Mouse (Mus musculus): ENCODE measurements at regions not wholly inside any gene's neighbourhood (a gene's known extent, or its start where the extent isn't known, plus 50 kb on each side); places are given as distances from the start of the nearest gene placed in this dataset.

DNA sequence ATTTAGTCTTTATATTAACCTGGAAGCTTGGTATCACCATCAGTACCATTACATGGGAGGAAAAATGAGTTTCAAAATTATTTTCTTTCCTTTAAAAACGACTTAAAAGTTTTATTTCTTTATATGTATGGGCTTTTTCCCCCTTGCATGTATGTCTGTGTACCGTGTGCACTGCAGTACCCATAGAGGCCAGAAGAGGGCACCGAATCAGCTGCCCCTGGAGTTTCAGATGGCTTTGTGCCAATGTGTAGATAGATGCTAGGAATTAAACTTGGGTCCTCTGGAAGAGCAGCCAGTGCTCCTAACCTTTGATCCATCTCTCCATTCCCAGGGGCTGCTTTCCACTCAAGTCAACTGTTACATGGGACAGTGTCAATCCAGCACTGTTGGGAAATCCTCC lies 79.9 kb upstream of the Zfp64 start:
- no peak overlapping the region for H3K4me3 ChIP-seq (ENCODE audit: control insufficient read depth, insufficient read depth, low read length)

DNA sequence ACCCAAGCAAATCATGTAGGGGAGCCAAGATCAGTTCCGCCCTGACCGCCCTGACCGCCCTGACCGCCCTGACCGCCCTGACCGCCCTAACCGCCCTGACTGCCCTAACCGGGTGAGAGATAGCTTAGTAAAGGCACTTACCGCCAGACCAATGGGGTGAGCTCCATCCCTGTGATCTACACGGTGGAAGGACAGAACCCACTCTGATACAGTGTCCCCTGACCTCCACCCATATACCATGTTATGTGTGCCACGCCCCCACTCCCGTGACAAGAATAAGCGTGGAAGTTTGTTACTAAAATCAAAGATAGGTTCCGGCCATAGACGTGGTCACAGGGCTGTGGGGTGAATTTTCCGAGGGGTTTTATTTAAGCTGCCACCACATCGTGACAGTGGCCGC lies 78.6 kb upstream of the Zfp64 start:
- WGBS = 82% methylated on average over 18 of the region's 18 CpGs
- DNase-seq = no peak

More for the DNA sequence above, 79.9 kb upstream of the Zfp64 start:
- Histone ChIP-seq H3K4me1 (replicated peaks; ENCODE audit: control insufficient read depth, insufficient read depth, low read length) (no peaks in the 10 kb centered on the region), H3K27ac (ENCODE audit: control insufficient read depth, insufficient read depth, low read length) (no peak overlapping the region), H3K36me3 (ENCODE audit: control insufficient read depth, insufficient read depth, low read length) (no peaks in the 10 kb centered on the region), H3K27me3 (ENCODE audit: control insufficient read depth, insufficient read depth, low read length) (no peaks in the 10 kb centered on the region)
- 21% methylated on average over 3 of the region's 3 CpGs for WGBS
- DNase-seq = peak; percentile 28
- TF ChIP-seq POLR2A (IDR thresholded peaks at IDR 0.05; ENCODE audit: control insufficient read depth, extremely low read depth, insufficient read depth, low read length, poor library complexity) (no peak), CTCF (IDR thresholded peaks at IDR 0.05; ENCODE audit: borderline replicate concordance, control insufficient read depth, extremely low read depth, insufficient read depth, low read length, poor library complexity) (no peak)

DNA sequence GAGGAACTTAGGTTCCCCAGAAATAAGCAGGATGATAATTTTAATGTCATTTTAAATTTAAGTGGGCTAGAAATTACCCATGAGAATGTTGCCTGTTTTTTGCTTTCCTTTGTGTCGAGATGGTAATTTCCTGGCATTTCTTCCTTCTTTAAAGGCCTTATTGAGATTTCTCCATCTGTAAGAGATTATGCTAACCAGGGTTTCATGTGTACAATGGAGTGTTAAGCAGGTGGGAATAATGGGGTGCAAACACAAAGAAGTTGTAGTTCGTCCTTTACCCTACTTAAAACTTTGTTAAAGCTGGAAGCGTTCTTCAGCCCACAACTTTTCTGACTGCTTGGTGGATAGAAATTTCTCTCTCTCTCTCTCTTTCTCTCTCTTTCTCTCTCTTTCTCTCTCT lies 77.8 kb upstream of the Zfp64 start:
- Histone ChIP-seq H3K27ac (ENCODE audit: control insufficient read depth, insufficient read depth, low read length) (no peak overlapping the region), H3K36me3 (ENCODE audit: control insufficient read depth, insufficient read depth, low read length) (no peaks in the 10 kb centered on the region), H3K4me1 (replicated peaks; ENCODE audit: control insufficient read depth, insufficient read depth, low read length) (no peaks in the 10 kb centered on the region), H3K27me3 (ENCODE audit: control insufficient read depth, insufficient read depth, low read length) (no peaks in the 10 kb centered on the region), H3K4me3 (ENCODE audit: control insufficient read depth, insufficient read depth, low read length) (no peak overlapping the region)
- DNase-seq = no peak
- WGBS = 86% methylated on average over 3 of the region's 3 CpGs
- TF ChIP-seq CTCF (IDR thresholded peaks at IDR 0.05; ENCODE audit: borderline replicate concordance, control insufficient read depth, extremely low read depth, insufficient read depth, low read length, poor library complexity) (no peak), POLR2A (IDR thresholded peaks at IDR 0.05; ENCODE audit: control insufficient read depth, extremely low read depth, insufficient read depth, low read length, poor library complexity) (no peak)

More for the DNA sequence above, 78.6 kb upstream of the Zfp64 start:
- Histone ChIP-seq H3K4me1 (replicated peaks; ENCODE audit: control insufficient read depth, insufficient read depth, low read length) (no peaks in the 10 kb centered on the region), H3K27me3 (ENCODE audit: control insufficient read depth, insufficient read depth, low read length) (no peaks in the 10 kb centered on the region), H3K27ac (ENCODE audit: control insufficient read depth, insufficient read depth, low read length) (no peak overlapping the region), H3K4me3 (ENCODE audit: control insufficient read depth, insufficient read depth, low read length) (no peak overlapping the region), H3K36me3 (ENCODE audit: control insufficient read depth, insufficient read depth, low read length) (no peaks in the 10 kb centered on the region)
- TF ChIP-seq CTCF (IDR thresholded peaks at IDR 0.05; ENCODE audit: borderline replicate concordance, control insufficient read depth, extremely low read depth, insufficient read depth, low read length, poor library complexity) (no peak), POLR2A (IDR thresholded peaks at IDR 0.05; ENCODE audit: control insufficient read depth, extremely low read depth, insufficient read depth, low read length, poor library complexity) (no peak)

DNA sequence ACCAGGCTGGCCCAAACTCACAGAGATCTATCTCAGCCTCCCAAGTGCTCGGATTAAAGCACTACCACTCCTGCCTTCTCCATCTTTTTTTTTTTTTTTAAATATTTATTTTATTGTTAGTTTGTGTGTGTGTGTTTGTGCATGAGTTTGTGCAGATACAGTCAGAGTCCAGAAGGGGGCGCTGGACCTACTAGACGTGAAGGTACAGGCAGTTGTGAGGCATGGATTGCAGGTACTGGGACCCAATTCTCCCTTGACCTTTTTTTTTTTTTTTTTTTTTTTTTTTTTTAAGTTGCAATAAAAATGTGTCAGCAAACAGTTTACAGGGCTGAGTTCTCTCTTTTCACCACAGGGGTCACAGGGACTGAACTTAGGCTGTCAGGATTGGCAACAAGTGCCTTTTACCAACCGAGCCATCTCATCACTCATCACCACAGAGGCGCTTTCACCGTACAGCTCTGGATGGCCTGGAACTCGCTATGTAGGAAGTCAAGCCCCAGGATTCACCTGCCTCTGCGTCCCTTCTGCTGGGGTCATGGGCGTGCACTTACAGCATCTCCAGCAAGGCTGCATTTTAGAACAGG lies 73.2 kb upstream of the Zfp64 start:
- Histone ChIP-seq H3K36me3 (ENCODE audit: control insufficient read depth, insufficient read depth, low read length) (no peaks in the 10 kb centered on the region), H3K4me3 (ENCODE audit: control insufficient read depth, insufficient read depth, low read length) (no peak overlapping the region), H3K4me1 (replicated peaks; ENCODE audit: control insufficient read depth, insufficient read depth, low read length) (no peaks in the 10 kb centered on the region), H3K27ac (ENCODE audit: control insufficient read depth, insufficient read depth, low read length) (no peak overlapping the region), H3K27me3 (ENCODE audit: control insufficient read depth, insufficient read depth, low read length) (no peaks in the 10 kb centered on the region)
- no peak for DNase-seq
- 82% methylated on average over 9 of the region's 9 CpGs for WGBS
- no peak for TF ChIP-seq POLR2A (IDR thresholded peaks at IDR 0.05; ENCODE audit: control insufficient read depth, extremely low read depth, insufficient read depth, low read length, poor library complexity)
- no peak for TF ChIP-seq CTCF (IDR thresholded peaks at IDR 0.05; ENCODE audit: borderline replicate concordance, control insufficient read depth, extremely low read depth, insufficient read depth, low read length, poor library complexity)

DNA sequence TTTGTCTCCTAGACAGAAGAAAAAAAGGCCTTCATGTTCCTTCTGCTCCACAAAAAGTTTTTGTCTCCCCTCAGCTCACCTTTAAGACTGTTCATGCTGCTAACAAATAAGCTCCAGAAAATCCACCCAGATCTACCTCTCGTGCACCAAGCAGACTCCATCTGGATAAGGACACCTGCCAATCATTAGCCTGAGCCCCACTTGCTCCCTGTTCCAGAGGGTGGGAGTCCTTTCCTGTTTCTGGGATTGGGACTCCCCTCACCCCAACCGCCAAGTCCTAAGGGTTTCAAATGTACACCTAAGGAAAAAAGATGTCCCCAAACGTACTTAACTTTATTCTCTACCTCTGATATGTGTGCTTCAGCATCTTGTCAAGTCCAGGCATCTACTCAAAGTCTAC lies 63.6 kb upstream of the Zfp64 start:
- TF ChIP-seq CTCF (IDR thresholded peaks at IDR 0.05; ENCODE audit: borderline replicate concordance, control insufficient read depth, extremely low read depth, insufficient read depth, low read length, poor library complexity) (no peak), POLR2A (IDR thresholded peaks at IDR 0.05; ENCODE audit: control insufficient read depth, extremely low read depth, insufficient read depth, low read length, poor library complexity) (no peak)
- no peaks in the 10 kb centered on the region for H3K36me3 ChIP-seq (ENCODE audit: control insufficient read depth, insufficient read depth, low read length)
- WGBS = 87% methylated on average over 3 of the region's 3 CpGs

DNA sequence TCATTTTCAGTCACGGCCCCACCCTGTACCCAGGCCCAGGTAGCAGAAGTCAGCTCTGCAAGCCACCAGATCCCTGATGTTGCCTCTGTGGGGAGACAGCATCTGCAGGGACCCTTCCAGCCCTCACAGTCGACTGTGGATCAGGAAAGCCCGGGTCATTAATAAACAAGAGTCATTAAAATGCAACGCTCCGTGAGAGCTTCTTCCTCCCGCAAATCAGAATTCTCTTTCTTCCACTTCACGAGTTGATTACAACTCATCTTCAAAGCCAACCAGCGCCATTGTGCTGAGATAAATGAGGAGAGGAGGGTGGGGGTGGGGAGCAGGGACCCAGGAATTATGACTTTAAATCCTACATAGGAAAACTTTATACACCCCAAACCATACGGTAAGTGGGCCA lies 54.9 kb upstream of the Zfp64 start:
- WGBS = 89% methylated on average over 9 of the region's 9 CpGs
- Histone ChIP-seq H3K36me3 (ENCODE audit: control insufficient read depth, insufficient read depth, low read length) (no peaks in the 10 kb centered on the region), H3K27ac (ENCODE audit: control insufficient read depth, insufficient read depth, low read length) (no peak overlapping the region), H3K4me3 (ENCODE audit: control insufficient read depth, insufficient read depth, low read length) (no peak overlapping the region), H3K4me1 (replicated peaks; ENCODE audit: control insufficient read depth, insufficient read depth, low read length) (no peaks in the 10 kb centered on the region), H3K27me3 (ENCODE audit: control insufficient read depth, insufficient read depth, low read length) (no peaks in the 10 kb centered on the region; the same call in 1 of the 2 replicates)
- TF ChIP-seq CTCF (IDR thresholded peaks at IDR 0.05; ENCODE audit: borderline replicate concordance, control insufficient read depth, extremely low read depth, insufficient read depth, low read length, poor library complexity) (no peak), POLR2A (IDR thresholded peaks at IDR 0.05; ENCODE audit: control insufficient read depth, extremely low read depth, insufficient read depth, low read length, poor library complexity) (no peak)
- DNase-seq = no peak

More for the DNA sequence above, 63.6 kb upstream of the Zfp64 start:
- Histone ChIP-seq H3K27ac (ENCODE audit: control insufficient read depth, insufficient read depth, low read length) (no peak overlapping the region), H3K4me1 (replicated peaks; ENCODE audit: control insufficient read depth, insufficient read depth, low read length) (no peaks in the 10 kb centered on the region), H3K27me3 (ENCODE audit: control insufficient read depth, insufficient read depth, low read length) (no peaks in the 10 kb centered on the region), H3K4me3 (ENCODE audit: control insufficient read depth, insufficient read depth, low read length) (no peak overlapping the region)
- DNase-seq = no peak

DNA sequence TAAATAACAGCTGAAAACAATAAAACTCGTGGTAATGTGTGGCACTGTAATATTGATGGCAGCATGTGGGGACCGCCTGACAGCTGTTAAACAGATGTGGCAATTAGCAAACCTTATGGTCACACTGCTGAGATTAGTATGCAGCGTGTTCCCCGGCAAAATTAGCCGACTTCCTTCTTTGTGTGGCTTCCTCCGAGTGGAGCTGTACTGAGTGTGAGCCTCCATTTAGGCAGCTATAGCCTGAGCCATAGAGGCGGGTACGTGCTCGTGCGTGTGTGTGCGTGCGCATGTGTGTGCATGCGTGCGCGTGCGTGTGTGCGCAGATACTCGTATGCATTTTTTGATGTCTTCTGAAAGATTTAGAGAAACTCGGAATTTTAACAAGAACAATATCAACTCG lies 53.4 kb upstream of the Zfp64 start:
- TF ChIP-seq POLR2A (IDR thresholded peaks at IDR 0.05; ENCODE audit: control insufficient read depth, extremely low read depth, insufficient read depth, low read length, poor library complexity) = no peak
- TF ChIP-seq CTCF (IDR thresholded peaks at IDR 0.05; ENCODE audit: borderline replicate concordance, control insufficient read depth, extremely low read depth, insufficient read depth, low read length, poor library complexity) = no peak
- WGBS = 42% methylated on average over 20 of the region's 20 CpGs
- H3K27me3 ChIP-seq (ENCODE audit: control insufficient read depth, insufficient read depth, low read length) = no peaks in the 10 kb centered on the region; the same call in 1 of the 2 replicates
- H3K4me3 ChIP-seq (ENCODE audit: control insufficient read depth, insufficient read depth, low read length) = no peak overlapping the region
- no peaks in the 10 kb centered on the region for H3K4me1 ChIP-seq (replicated peaks; ENCODE audit: control insufficient read depth, insufficient read depth, low read length)
- no peaks in the 10 kb centered on the region for H3K36me3 ChIP-seq (ENCODE audit: control insufficient read depth, insufficient read depth, low read length)
- H3K27ac ChIP-seq (ENCODE audit: control insufficient read depth, insufficient read depth, low read length) = no peak overlapping the region
- DNase-seq = no peak

Data from thymus, adult 2 months (tissue).